Mouse (Mus musculus): ENCODE data around the gene Nptn. TPM values are rescaled to one million over a fixed set of nuclear protein-coding genes. Genes with fewer than 3 reads are reported as not detected.

Gene Nptn
- polyA plus RNA-seq, 1 experiment, result 80.2 TPM

DNA sequence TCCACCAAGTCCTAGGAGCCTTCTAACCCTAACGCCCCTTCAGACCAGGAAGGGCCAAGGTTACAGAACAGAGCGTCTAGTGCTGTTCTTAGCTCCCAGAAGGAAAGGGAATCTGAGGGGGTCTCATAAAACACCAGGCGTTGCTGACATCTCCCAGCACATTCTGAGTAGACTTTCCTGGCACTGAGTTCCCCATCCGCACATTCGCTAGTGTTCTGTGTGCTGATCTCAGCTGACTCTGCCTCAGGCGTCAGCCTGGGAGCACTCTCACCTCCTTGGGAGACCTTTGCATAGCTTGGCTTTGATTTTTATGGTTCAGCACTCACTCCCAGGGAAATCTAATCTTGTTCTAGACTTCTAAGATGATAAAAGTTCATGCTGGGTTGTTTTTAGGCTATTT lies 93.3 kb downstream of the Nptn start:
- Histone ChIP-seq H3K4me1 (ENCODE audit: control insufficient read depth, insufficient read depth, low read length) (no peaks in the 10 kb centered on the region), H3K36me3 (ENCODE audit: control insufficient read depth, insufficient read depth, low read length) (no peaks in the 10 kb centered on the region), H3K27me3 (ENCODE audit: control insufficient read depth, insufficient read depth, low read length) (no peaks in the 10 kb centered on the region), H3K4me3 (ENCODE audit: control insufficient read depth, low read depth, low read length) (no peak overlapping the region), H3K27ac (ENCODE audit: control insufficient read depth, insufficient read depth, low read depth, low read length) (no peak overlapping the region)
- no peak for TF ChIP-seq CTCF (IDR thresholded peaks at IDR 0.05; ENCODE audit: control insufficient read depth, insufficient read depth, insufficient replicate concordance, low read depth, low read length)
- no peak for TF ChIP-seq POLR2A (IDR thresholded peaks at IDR 0.05; ENCODE audit: control insufficient read depth, low read depth, low read length)

DNA sequence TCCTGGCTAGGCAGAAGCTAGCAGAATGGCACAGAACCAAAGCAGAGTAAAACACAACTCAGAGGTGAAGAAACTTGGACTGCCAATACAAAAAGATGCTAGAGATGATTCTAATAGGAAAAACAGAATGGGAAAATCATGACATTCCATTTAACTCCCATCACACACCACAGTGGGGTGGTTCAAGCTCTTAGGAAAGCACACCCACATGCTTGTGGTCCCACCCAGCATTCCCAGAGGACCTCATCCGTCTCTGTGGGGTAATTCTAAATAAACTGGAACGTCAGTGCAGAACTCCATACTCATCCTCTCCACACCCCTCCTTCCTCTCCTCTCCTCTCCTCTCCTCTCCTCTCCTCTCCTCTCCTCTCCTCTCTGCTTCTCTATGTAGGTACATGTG lies 99.4 kb downstream of the Nptn start:
- H3K4me1 ChIP-seq (ENCODE audit: control insufficient read depth, insufficient read depth, low read length), result no peaks in the 10 kb centered on the region; the same call in 1 of the 2 replicates
- H3K36me3 ChIP-seq (ENCODE audit: control insufficient read depth, insufficient read depth, low read length), result no peaks in the 10 kb centered on the region
- H3K27ac ChIP-seq (ENCODE audit: control insufficient read depth, insufficient read depth, low read depth, low read length), result no peak overlapping the region
- no peaks in the 10 kb centered on the region for H3K27me3 ChIP-seq (ENCODE audit: control insufficient read depth, insufficient read depth, low read length)
- TF ChIP-seq CTCF (IDR thresholded peaks at IDR 0.05; ENCODE audit: control insufficient read depth, insufficient read depth, insufficient replicate concordance, low read depth, low read length) (no peak), POLR2A (IDR thresholded peaks at IDR 0.05; ENCODE audit: control insufficient read depth, low read depth, low read length) (no peak)
- no peak overlapping the region for H3K4me3 ChIP-seq (ENCODE audit: control insufficient read depth, low read depth, low read length)

DNA sequence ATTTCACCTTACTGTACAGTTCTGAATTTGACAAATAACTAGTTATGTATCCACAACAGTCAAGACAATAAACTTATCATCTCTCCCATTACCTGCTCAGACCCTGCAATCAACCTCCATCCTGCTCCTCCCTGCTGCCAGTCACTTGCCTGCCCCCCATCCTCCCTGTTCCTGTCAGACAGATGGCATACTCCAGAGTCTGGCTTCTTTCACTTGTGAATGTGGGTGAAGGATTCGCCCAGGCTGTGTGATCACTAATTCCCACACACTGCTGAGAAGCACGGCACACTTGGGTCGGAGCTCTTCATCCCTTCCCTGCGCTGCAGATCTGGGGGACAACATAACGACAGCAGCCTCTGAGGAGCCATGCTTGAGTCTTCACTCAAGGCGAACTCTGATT lies 100.1 kb downstream of the Nptn start:
- Histone ChIP-seq H3K36me3 (ENCODE audit: control insufficient read depth, insufficient read depth, low read length) (no peaks in the 10 kb centered on the region), H3K4me3 (ENCODE audit: control insufficient read depth, low read depth, low read length) (no peak overlapping the region), H3K4me1 (ENCODE audit: control insufficient read depth, insufficient read depth, low read length) (no peaks in the 10 kb centered on the region; the same call in 1 of the 2 replicates), H3K27me3 (ENCODE audit: control insufficient read depth, insufficient read depth, low read length) (no peaks in the 10 kb centered on the region), H3K27ac (ENCODE audit: control insufficient read depth, insufficient read depth, low read depth, low read length) (no peak overlapping the region)
- no peak for TF ChIP-seq POLR2A (IDR thresholded peaks at IDR 0.05; ENCODE audit: control insufficient read depth, low read depth, low read length)
- TF ChIP-seq CTCF (IDR thresholded peaks at IDR 0.05; ENCODE audit: control insufficient read depth, insufficient read depth, insufficient replicate concordance, low read depth, low read length), result no peak

DNA sequence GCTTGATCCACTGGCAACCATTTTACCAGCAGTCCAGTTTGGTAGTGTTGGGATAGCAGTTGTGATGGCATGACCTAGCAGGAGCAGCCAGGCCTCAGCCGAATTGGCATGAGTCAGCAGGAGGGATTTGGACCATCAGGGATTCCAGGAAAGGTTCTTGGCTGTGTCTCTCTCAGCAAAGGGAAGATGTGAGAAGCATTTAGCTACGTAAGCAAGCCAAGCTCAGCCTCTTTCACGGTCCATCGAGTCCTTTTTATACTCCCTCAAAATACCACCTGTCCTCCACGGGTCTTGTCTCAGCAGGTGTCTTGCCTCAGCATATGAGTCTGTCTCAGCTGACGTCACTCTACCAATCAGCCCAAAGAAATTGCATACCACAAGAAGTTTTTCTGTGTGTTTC lies 101.3 kb downstream of the Nptn start:
- Histone ChIP-seq H3K36me3 (ENCODE audit: control insufficient read depth, insufficient read depth, low read length) (no peaks in the 10 kb centered on the region), H3K27ac (ENCODE audit: control insufficient read depth, insufficient read depth, low read depth, low read length) (no peak overlapping the region), H3K4me3 (ENCODE audit: control insufficient read depth, low read depth, low read length) (no peak overlapping the region), H3K27me3 (ENCODE audit: control insufficient read depth, insufficient read depth, low read length) (no peaks in the 10 kb centered on the region), H3K4me1 (ENCODE audit: control insufficient read depth, insufficient read depth, low read length) (no peaks in the 10 kb centered on the region; the same call in 1 of the 2 replicates)
- TF ChIP-seq CTCF (IDR thresholded peaks at IDR 0.05; ENCODE audit: control insufficient read depth, insufficient read depth, insufficient replicate concordance, low read depth, low read length) (no peak), POLR2A (IDR thresholded peaks at IDR 0.05; ENCODE audit: control insufficient read depth, low read depth, low read length) (no peak)

DNA sequence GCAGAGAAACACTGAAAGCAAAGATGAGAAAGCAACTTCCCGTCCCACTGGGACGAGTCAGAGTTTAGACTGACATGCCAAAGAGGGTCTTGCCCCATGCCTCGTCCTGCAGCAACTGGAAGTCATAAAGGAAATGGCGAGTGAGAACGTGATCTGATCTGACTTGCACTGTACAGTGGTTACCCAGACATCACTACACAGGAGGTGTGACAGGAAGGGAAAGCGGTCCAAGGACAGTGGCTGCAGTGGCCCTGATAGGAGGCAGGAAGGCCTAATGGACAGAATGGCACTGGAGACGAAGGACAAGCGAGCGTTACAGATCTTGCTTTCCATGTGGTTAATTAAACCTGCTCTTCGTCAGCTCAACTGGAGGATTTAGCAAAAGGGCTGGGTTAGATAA lies 103.2 kb downstream of the Nptn start:
- TF ChIP-seq POLR2A (IDR thresholded peaks at IDR 0.05; ENCODE audit: control insufficient read depth, low read depth, low read length), result no peak
- TF ChIP-seq CTCF (IDR thresholded peaks at IDR 0.05; ENCODE audit: control insufficient read depth, insufficient read depth, insufficient replicate concordance, low read depth, low read length), result no peak
- Histone ChIP-seq H3K4me1 (ENCODE audit: control insufficient read depth, insufficient read depth, low read length) (no peaks in the 10 kb centered on the region; the same call in 1 of the 2 replicates), H3K27ac (ENCODE audit: control insufficient read depth, insufficient read depth, low read depth, low read length) (no peak overlapping the region), H3K36me3 (ENCODE audit: control insufficient read depth, insufficient read depth, low read length) (no peaks in the 10 kb centered on the region), H3K4me3 (ENCODE audit: control insufficient read depth, low read depth, low read length) (no peak overlapping the region), H3K27me3 (ENCODE audit: control insufficient read depth, insufficient read depth, low read length) (no peaks in the 10 kb centered on the region)

DNA sequence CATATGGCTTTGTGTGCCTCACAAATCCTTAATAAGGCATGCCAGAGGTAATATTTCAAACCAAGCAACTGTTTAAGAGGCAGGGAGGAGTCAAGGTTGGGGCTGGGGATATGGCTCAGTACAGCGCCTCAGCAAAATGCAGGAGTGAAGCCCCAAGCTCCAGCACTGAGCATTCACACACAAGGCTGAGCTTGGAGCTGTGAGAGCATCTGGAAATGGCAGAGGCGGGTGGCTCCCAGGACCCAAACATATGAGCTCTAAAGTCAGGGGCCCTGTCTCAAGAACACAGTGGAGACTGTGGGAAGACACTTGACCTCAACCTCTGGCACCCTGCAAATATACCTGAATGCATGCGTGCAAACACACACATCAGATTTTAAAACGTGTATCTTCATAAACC lies 106.0 kb downstream of the Nptn start:
- Histone ChIP-seq H3K4me3 (ENCODE audit: control insufficient read depth, low read depth, low read length) (no peak overlapping the region), H3K36me3 (ENCODE audit: control insufficient read depth, insufficient read depth, low read length) (no peaks in the 10 kb centered on the region), H3K4me1 (ENCODE audit: control insufficient read depth, insufficient read depth, low read length) (no peaks in the 10 kb centered on the region; the same call in 1 of the 2 replicates), H3K27ac (ENCODE audit: control insufficient read depth, insufficient read depth, low read depth, low read length) (no peak overlapping the region), H3K27me3 (ENCODE audit: control insufficient read depth, insufficient read depth, low read length) (no peaks in the 10 kb centered on the region)
- TF ChIP-seq CTCF (IDR thresholded peaks at IDR 0.05; ENCODE audit: control insufficient read depth, insufficient read depth, insufficient replicate concordance, low read depth, low read length) (no peak), POLR2A (IDR thresholded peaks at IDR 0.05; ENCODE audit: control insufficient read depth, low read depth, low read length) (no peak)

DNA sequence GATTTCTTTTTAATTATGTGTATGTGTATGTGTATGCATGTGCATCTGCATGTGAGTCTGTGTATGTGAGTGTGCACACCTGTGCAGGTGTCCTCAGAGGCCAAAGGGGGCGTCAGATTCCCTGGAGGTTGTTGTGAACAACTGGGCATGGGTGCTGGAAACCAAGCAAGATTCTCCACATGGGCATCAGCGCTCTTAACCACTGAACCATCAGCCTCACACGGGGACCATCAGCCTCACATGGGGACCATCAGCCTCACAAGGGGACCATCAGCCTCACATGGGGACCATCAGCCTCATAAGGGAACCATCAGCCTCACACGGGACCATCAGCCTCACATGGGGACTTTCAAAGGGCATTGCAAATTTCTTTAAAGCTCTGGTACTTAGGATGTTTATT lies 108.7 kb downstream of the Nptn start:
- Histone ChIP-seq H3K36me3 (ENCODE audit: control insufficient read depth, insufficient read depth, low read length) (no peaks in the 10 kb centered on the region), H3K27me3 (ENCODE audit: control insufficient read depth, insufficient read depth, low read length) (no peaks in the 10 kb centered on the region), H3K27ac (ENCODE audit: control insufficient read depth, insufficient read depth, low read depth, low read length) (no peak overlapping the region), H3K4me1 (ENCODE audit: control insufficient read depth, insufficient read depth, low read length) (no peaks in the 10 kb centered on the region; the same call in 1 of the 2 replicates), H3K4me3 (ENCODE audit: control insufficient read depth, low read depth, low read length) (no peak overlapping the region)
- TF ChIP-seq CTCF (IDR thresholded peaks at IDR 0.05; ENCODE audit: control insufficient read depth, insufficient read depth, insufficient replicate concordance, low read depth, low read length) (no peak), POLR2A (IDR thresholded peaks at IDR 0.05; ENCODE audit: control insufficient read depth, low read depth, low read length) (no peak)

DNA sequence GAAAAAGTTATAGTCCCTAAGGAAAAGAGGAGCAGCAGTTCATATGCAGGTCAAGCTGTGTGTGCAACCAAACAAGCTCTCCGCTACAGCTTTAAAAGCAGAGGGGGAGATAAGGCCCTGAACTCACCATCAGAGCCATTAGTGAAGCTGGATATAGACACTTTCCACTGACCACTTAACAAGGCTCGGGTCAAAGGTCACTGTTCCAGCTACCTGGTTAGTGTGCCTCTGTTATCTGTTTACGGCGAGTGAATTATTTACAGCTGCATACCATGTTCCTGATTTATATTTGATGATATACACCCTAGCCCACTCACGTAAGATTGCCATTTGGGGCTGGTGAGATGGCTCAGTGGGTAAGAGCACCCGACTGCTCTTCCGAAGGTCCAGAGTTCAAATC lies 109.4 kb downstream of the Nptn start:
- Histone ChIP-seq H3K36me3 (ENCODE audit: control insufficient read depth, insufficient read depth, low read length) (no peaks in the 10 kb centered on the region), H3K4me1 (ENCODE audit: control insufficient read depth, insufficient read depth, low read length) (no peaks in the 10 kb centered on the region; the same call in 1 of the 2 replicates), H3K27ac (ENCODE audit: control insufficient read depth, insufficient read depth, low read depth, low read length) (0 out of 2 replicates have a peak overlapping the region, but pooled peaks have one; percentile 37), H3K27me3 (ENCODE audit: control insufficient read depth, insufficient read depth, low read length) (no peaks in the 10 kb centered on the region), H3K4me3 (ENCODE audit: control insufficient read depth, low read depth, low read length) (no peak overlapping the region)
- TF ChIP-seq CTCF (IDR thresholded peaks at IDR 0.05; ENCODE audit: control insufficient read depth, insufficient read depth, insufficient replicate concordance, low read depth, low read length), result no peak
- TF ChIP-seq POLR2A (IDR thresholded peaks at IDR 0.05; ENCODE audit: control insufficient read depth, low read depth, low read length), result no peak

All from testis, adult 2 months (tissue).